Mouse (Mus musculus) E14TG2a.4 (cell line): ENCODE measurements around the gene Ttc28.
A peak's percentile ranks its signal among the peaks of the same experiment; 100 is the strongest.

Source experiments
- H3K27me3 ChIP-seq: 2 replicates; pipeline ENCODE4 v1.6.1; 2014; ENCODE audit warnings: low read length, control low read depth; ENCODE audit not compliant: insufficient read depth
- H3K36me3 ChIP-seq: 2 replicates; pipeline ENCODE4 v1.6.1; 2014; ENCODE audit warnings: low read length, control low read depth; ENCODE audit not compliant: insufficient read depth
- H3K4me1 ChIP-seq: replicated peaks from 2 replicates; pipeline ENCODE4 v1.6.1; 2014; ENCODE audit warnings: low read depth, low read length, control low read depth
- H3K4me3 ChIP-seq: replicated peaks from 2 replicates; pipeline ENCODE4 v1.5.1; 2014; ENCODE audit warnings: mild to moderate bottlenecking, low read length
- H3K9me3 ChIP-seq: 2 replicates; pipeline ENCODE4 v1.6.1; 2014; ENCODE audit warnings: low read length, control low read depth
- CTCF ChIP-seq: conservative IDR thresholded peaks from 2 replicates; pipeline ENCODE4 v1.5.1; 2014; ENCODE audit warnings: low read length
- NANOG ChIP-seq: IDR thresholded peaks from 2 replicates; pipeline ENCODE4 v1.6.1; 2014; ENCODE audit warnings: borderline replicate concordance, low read length, mixed read lengths
- POU5F1 ChIP-seq: IDR thresholded peaks from 2 replicates; pipeline ENCODE4 v1.6.1; 2014; ENCODE audit warnings: low read length, borderline replicate concordance

The Ttc28 gene

GRCm38 (mm10) chr5:111217447-111218110, 338.0 kb downstream of the Ttc28 start:
- no peaks in the 10 kb centered on the region for H3K9me3 ChIP-seq
- H3K27me3 ChIP-seq, result peaks cover 35% of the 10 kb centered on the region
- H3K4me1 ChIP-seq, result peaks cover 41% of the 10 kb centered on the region
- peak overlapping the region; percentile 58 for H3K4me3 ChIP-seq
- no peak for TF ChIP-seq POU5F1
- TF ChIP-seq CTCF, result no peak
- TF ChIP-seq NANOG, result no peak
- no peaks in the 10 kb centered on the region for H3K36me3 ChIP-seq

GRCm38 (mm10) chr5:111218111-111218891, 338.7 kb downstream of the Ttc28 start:
- peaks cover 42% of the 10 kb centered on the region for H3K4me1 ChIP-seq

GRCm38 (mm10) chr5:111218998-111219397, 339.4 kb downstream of the Ttc28 start:
- TF ChIP-seq NANOG (no peak), POU5F1 (no peak), CTCF (no peak)
- peaks cover 43% of the 10 kb centered on the region for H3K4me1 ChIP-seq
- H3K9me3 ChIP-seq, result no peaks in the 10 kb centered on the region
- no peak overlapping the region for H3K4me3 ChIP-seq
- no peaks in the 10 kb centered on the region for H3K36me3 ChIP-seq
- peaks cover 26% of the 10 kb centered on the region for H3K27me3 ChIP-seq

More at GRCm38 (mm10) chr5:111218111-111218891, 338.7 kb downstream of the Ttc28 start:
- no peaks in the 10 kb centered on the region for H3K36me3 ChIP-seq
- no peaks in the 10 kb centered on the region for H3K9me3 ChIP-seq
- H3K4me3 ChIP-seq, result no peak overlapping the region
- H3K27me3 ChIP-seq, result peaks cover 32% of the 10 kb centered on the region
- no peak for TF ChIP-seq CTCF
- TF ChIP-seq POU5F1, result no peak
- TF ChIP-seq NANOG, result no peak

GRCm38 (mm10) chr5:111220679-111221380, 341.2 kb downstream of the Ttc28 start:
- Histone ChIP-seq H3K27me3 (peaks cover 22% of the 10 kb centered on the region), H3K9me3 (no peaks in the 10 kb centered on the region), H3K36me3 (no peaks in the 10 kb centered on the region), H3K4me3 (no peak overlapping the region), H3K4me1 (peaks cover 34% of the 10 kb centered on the region)
- TF ChIP-seq CTCF (no peak), NANOG (no peak), POU5F1 (no peak)

GRCm38 (mm10) chr5:111222820-111223219, 343.2 kb downstream of the Ttc28 start:
- H3K27me3 ChIP-seq, result peaks cover 28% of the 10 kb centered on the region
- no peaks in the 10 kb centered on the region for H3K36me3 ChIP-seq

GRCm38 (mm10) chr5:111225306-111225705, 345.7 kb downstream of the Ttc28 start:
- Histone ChIP-seq H3K27me3 (peaks cover 25% of the 10 kb centered on the region), H3K36me3 (no peaks in the 10 kb centered on the region), H3K4me3 (no peak overlapping the region), H3K4me1 (peaks cover 32% of the 10 kb centered on the region), H3K9me3 (no peaks in the 10 kb centered on the region)
- TF ChIP-seq NANOG (no peak), CTCF (no peak), POU5F1 (no peak)

More at GRCm38 (mm10) chr5:111222820-111223219, 343.2 kb downstream of the Ttc28 start:
- Histone ChIP-seq H3K9me3 (no peaks in the 10 kb centered on the region), H3K4me3 (peak overlapping the region; percentile 14), H3K4me1 (peaks cover 22% of the 10 kb centered on the region)
- TF ChIP-seq CTCF (no peak), NANOG (no peak), POU5F1 (no peak)

GRCm38 (mm10) chr5:111226486-111226885, 346.9 kb downstream of the Ttc28 start:
- Histone ChIP-seq H3K4me1 (peaks cover 23% of the 10 kb centered on the region), H3K9me3 (no peaks in the 10 kb centered on the region), H3K36me3 (no peaks in the 10 kb centered on the region), H3K4me3 (no peak overlapping the region), H3K27me3 (peaks cover 31% of the 10 kb centered on the region)
- TF ChIP-seq NANOG (no peak), POU5F1 (no peak), CTCF (no peak)

- H3K9me3 ChIP-seq, result no peaks in the 10 kb centered on the region
- H3K36me3 ChIP-seq, result no peaks in the 10 kb centered on the region
Observed at GRCm38 (mm10) chr5:111227850-111228249, 348.2 kb downstream of the Ttc28 start.

More at GRCm38 (mm10) chr5:111227850-111228249, 348.2 kb downstream of the Ttc28 start:
- H3K4me1 ChIP-seq, result peaks cover 23% of the 10 kb centered on the region
- peaks cover 35% of the 10 kb centered on the region for H3K27me3 ChIP-seq
- no peak overlapping the region for H3K4me3 ChIP-seq
- TF ChIP-seq POU5F1 (no peak), CTCF (no peak), NANOG (no peak)
